Mouse (Mus musculus) kidney, adult 2 months (tissue): ENCODE measurements at regions not wholly inside any gene's neighbourhood (a gene's known extent, or its start where the extent isn't known, plus 50 kb on each side); places are given as distances from the start of the nearest gene placed in this dataset.

Experiments
- DNase-seq: peaks from one replicate; pipeline ENCODE4 v3.0.0; 2021
- H3K27ac ChIP-seq: fragments of 200-500 bp; 2 replicates; pipeline ENCODE4 v1.5.1; 2012; ENCODE audit warnings: low read depth, low read length, control low read depth, inconsistent platforms; ENCODE audit not compliant: insufficient read depth
- H3K27me3 ChIP-seq: fragments of 200-500 bp; replicated peaks from 2 replicates; pipeline ENCODE4 v1.6.1; 2012; ENCODE audit warnings: mild to moderate bottlenecking, moderate library complexity, low read length, inconsistent platforms; ENCODE audit not compliant: control insufficient read depth, insufficient read depth
- H3K36me3 ChIP-seq: fragments of 200-500 bp; 2 replicates; pipeline ENCODE4 v1.6.1; 2012; ENCODE audit warnings: mild to moderate bottlenecking, moderate library complexity, low read length, inconsistent platforms; ENCODE audit not compliant: control insufficient read depth, insufficient read depth
- H3K4me1 ChIP-seq: fragments of 200-500 bp; 2 replicates; pipeline ENCODE4 v1.6.1; 2011; ENCODE audit warnings: low read length; ENCODE audit not compliant: control insufficient read depth, insufficient read depth
- H3K4me3 ChIP-seq: fragments of 200-500 bp; 2 replicates; pipeline ENCODE4 v1.5.1; 2011; ENCODE audit warnings: mild to moderate bottlenecking, low read depth, low read length, control low read depth; ENCODE audit not compliant: insufficient read depth
- CTCF ChIP-seq: fragments of 200-500 bp; conservative IDR thresholded peaks from 2 replicates; pipeline ENCODE4 v1.5.1; 2011; ENCODE audit warnings: low read depth, mild to moderate bottlenecking, control low read depth, low read length, moderate library complexity, mixed read lengths; ENCODE audit not compliant: insufficient read depth, insufficient read length
- POLR2A ChIP-seq: fragments of 200-500 bp; IDR thresholded peaks from one replicate; pipeline ENCODE4 v1.6.1; 2011; ENCODE audit warnings: low read depth, low read length, control low read depth
- WGBS: fragments of 180-500 bp; shearing (Covaris S2); methylation state at CpG from one replicate; pipeline ENCODE4 v1.1.7; 2018; 5-methylcytosine and 5-hydroxymethylcytosine counted together

DNA sequence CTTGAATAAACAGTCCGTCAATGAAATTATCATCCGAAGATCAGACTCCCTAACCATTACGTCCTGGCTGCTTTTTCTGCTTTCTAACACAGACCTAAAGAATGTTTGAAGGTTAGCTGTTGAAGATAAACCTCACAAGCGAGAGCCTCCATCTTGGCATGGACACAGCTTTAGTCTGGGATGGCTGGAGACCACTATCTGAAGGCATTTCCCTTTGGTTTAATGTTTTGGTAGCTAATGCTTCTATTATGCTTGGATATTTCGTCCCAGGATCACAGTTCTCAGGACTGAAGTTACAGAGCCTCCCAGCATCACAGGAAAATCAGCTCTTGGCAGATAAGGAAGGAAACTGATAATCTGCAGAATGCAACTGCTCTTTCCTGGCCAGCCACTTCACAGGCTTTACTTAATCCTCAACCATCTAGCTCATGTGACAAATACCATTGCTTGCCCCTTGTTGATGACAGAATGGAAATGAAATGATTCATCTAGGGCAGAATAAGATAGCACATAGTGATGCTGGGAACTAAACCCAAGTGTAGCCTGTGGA, 197.8 kb upstream of the Kbtbd8 start:
- Histone ChIP-seq H3K4me1 (no peaks in the 10 kb centered on the region), H3K27me3 (no peaks in the 10 kb centered on the region; the same call in 1 of the 2 replicates), H3K36me3 (no peaks in the 10 kb centered on the region), H3K27ac (no peak overlapping the region), H3K4me3 (no peak overlapping the region)
- 82% methylated on average over 5 of the region's 5 CpGs for WGBS
- TF ChIP-seq POLR2A (no peak), CTCF (no peak)
- no peak for DNase-seq

DNA sequence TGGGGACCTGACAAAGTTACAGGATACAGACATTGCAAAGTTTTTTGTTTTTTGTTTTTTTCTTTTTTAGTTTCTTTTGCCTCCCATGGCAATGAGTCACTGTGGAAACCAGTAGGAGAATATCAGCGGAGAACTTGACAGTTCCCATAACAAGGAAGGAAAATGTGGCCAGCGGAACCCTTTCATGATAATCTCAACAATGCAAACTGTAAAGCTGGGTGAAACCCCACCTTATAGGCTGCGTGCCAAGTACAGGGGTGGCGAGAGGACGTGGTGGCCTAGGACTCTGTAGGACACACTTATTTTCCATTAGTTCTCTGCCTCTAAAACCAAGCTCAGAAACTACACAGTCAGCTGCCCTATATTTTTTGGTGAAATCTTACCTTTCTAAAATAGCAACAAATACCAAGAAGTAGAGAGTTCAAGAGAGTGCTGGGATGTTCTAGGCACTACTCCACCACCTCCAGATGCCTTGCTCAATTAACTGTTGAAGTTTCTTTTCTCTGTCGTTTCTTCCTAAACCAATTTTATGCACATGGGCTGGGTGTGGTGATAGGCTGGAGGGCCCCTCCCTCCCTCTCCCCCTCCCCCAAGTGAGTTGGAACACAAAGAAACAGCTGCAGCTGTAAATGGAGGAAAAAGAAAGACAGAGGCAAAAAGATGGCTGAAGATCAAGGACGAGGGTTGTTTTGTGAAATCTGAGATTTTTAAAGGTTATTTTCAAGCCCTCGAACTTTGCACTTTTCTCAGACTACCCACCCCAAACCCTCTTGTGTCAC, 201.0 kb upstream of the Kbtbd8 start:
- no peak overlapping the region for H3K4me3 ChIP-seq
- TF ChIP-seq CTCF (no peak), POLR2A (no peak)
- no peaks in the 10 kb centered on the region for H3K36me3 ChIP-seq
- no peak for DNase-seq
- no peaks in the 10 kb centered on the region; the same call in 1 of the 2 replicates for H3K27me3 ChIP-seq
- H3K4me1 ChIP-seq = no peaks in the 10 kb centered on the region
- 53% methylated on average over 8 of the region's 8 CpGs for WGBS
- no peak overlapping the region for H3K27ac ChIP-seq

DNA sequence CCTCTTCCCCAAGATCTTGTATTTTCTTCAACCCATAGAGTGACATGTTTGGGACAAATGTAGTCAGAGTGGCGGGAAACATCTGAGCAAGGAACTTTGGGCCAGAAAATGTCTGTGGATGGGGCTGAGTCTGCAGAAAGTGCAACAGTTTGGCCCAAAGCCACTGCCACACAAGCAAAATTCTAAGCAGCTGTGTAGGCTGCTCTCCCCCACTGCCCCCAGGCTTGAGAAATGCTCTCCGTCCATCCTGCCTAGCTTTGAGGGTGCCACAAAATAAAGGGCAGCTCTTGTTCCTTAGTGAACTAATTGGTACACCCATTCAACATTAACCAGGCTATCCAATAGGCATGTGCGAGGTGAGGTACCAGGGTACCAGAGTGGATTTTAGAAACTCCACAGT, 205.2 kb upstream of the Kbtbd8 start:
- no peaks in the 10 kb centered on the region for H3K27me3 ChIP-seq
- WGBS = 75% methylated on average over 3 of the region's 3 CpGs
- peak; percentile 24 for DNase-seq

DNA sequence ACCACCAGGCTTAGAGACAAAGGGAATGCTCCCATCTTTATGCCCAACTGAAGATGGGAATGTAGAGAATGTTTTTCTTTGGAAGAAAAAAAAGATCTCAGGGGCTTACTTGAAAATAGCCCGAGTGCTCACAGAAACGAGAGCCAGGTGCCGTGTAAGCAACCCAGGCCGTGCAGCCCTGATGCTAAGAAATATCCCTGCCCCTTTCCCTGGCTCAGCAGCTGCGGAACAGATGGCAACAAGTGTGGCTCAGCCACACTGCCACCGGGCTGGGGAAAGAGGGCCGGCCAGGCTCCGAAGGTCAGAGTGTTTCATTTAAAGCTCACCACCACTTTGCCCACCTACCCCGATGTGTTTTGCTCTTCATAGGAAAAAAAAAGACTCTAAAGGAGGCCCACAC, 205.7 kb upstream of the Kbtbd8 start:
- Histone ChIP-seq H3K27ac (no peak overlapping the region), H3K4me1 (no peaks in the 10 kb centered on the region), H3K27me3 (no peaks in the 10 kb centered on the region), H3K4me3 (no peak overlapping the region), H3K36me3 (no peaks in the 10 kb centered on the region)
- no peak for TF ChIP-seq CTCF
- DNase-seq = no peak
- 67% methylated on average over 9 of the region's 9 CpGs for WGBS

More for the DNA sequence above, 205.2 kb upstream of the Kbtbd8 start:
- no peaks in the 10 kb centered on the region for H3K4me1 ChIP-seq
- H3K36me3 ChIP-seq = no peaks in the 10 kb centered on the region
- H3K27ac ChIP-seq = no peak overlapping the region
- no peak overlapping the region for H3K4me3 ChIP-seq
- TF ChIP-seq POLR2A (no peak), CTCF (no peak)

DNA sequence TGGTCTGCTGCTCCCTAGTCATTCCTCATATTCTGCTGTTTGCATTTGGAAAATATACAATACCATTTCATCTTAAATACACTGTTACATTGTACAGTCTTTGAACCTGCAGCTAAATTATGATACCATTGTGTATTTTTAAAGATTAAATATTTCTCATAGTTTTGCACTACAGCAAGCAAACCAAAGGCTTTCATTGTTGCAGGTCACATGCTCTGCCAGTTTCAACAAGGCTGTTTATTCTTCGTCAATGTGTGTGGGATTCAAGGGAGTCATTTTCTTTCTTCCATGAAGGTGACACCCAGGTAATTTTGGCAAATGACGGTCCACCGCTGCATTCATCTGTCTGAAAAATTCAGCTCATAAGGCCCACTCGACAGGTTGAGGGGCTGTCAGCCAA, 200.9 kb upstream of the Lrig1 start:
- Histone ChIP-seq H3K4me1 (no peaks in the 10 kb centered on the region), H3K27me3 (no peaks in the 10 kb centered on the region), H3K4me3 (no peak overlapping the region), H3K36me3 (no peaks in the 10 kb centered on the region), H3K27ac (no peak overlapping the region)
- 67% methylated on average over 4 of the region's 4 CpGs for WGBS
- TF ChIP-seq POLR2A (no peak), CTCF (no peak)
- DNase-seq = no peak

DNA sequence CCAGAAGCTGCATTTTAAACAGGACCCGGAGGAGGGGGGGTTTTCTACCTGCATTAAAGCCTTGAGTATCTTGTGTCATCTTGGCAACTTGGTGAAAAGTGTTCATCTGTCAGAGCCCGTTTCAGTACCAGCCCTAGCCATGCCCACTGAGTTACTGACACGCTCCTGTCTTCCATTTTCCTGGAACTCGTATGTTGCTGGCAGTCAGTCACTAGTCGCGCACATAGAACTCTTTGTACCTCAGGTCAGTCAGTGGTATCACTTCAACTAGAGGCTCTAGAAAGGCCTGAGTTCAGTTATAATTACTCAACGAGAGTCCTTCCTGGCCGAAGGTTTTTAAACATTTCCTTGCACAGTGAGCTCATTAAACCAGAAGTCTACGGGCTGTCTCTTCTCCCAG, 198.9 kb upstream of the Lrig1 start:
- TF ChIP-seq CTCF (no peak), POLR2A (no peak)
- peak; percentile 63 for DNase-seq
- H3K27ac ChIP-seq = no peak overlapping the region
- H3K27me3 ChIP-seq = no peaks in the 10 kb centered on the region
- no peaks in the 10 kb centered on the region for H3K4me1 ChIP-seq
- H3K36me3 ChIP-seq = no peaks in the 10 kb centered on the region
- 81% methylated on average over 9 of the region's 9 CpGs for WGBS
- no peak overlapping the region for H3K4me3 ChIP-seq

DNA sequence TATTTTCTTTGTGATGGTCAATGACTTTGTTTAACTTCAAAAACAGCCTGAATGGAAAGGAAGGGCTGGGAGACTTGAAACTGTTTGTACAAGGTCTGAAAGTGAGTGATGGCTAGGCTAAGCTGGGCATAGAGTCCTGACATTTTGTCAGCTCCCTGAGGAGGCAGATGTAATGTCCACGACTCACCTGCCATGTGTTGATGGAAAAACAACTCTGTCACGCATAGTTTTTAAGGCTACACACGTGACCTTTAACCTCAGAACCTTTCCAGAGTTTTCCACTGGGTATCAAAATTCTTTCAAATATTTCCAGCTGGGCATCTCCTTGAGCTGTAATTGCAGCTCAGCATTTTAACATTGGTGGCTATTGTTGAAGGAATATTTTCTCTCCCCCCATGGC, 190.2 kb upstream of the Lrig1 start:
- no peak for DNase-seq
- Histone ChIP-seq H3K36me3 (no peaks in the 10 kb centered on the region), H3K27me3 (no peaks in the 10 kb centered on the region), H3K27ac (no peak overlapping the region), H3K4me1 (no peaks in the 10 kb centered on the region), H3K4me3 (no peak overlapping the region)
- WGBS = 50% methylated on average over 3 of the region's 3 CpGs
- TF ChIP-seq POLR2A (no peak), CTCF (no peak)
